Mouse (Mus musculus): ENCODE results near the gene Lrrc8c.
A peak's percentile ranks its signal among the peaks of the same experiment; 100 is the strongest.

Gene Lrrc8c

GRCm38 (mm10) chr5:105519096-105519975 is at the start of gene Lrrc8c:
Lrrc8c (plus strand) TSS chr5:105519388.
- DNase-seq (ENCODE audit: low spot score) = peak; percentile 68

- DNase-seq (ENCODE audit: low spot score) = no peak
These were observed 46.0 kb upstream of the Lrrc8c start for GRCm38 (mm10) chr5:105472983-105473705.

GRCm38 (mm10) chr5:105477527-105477926 is 41.7 kb upstream of the Lrrc8c start:
- no peak for DNase-seq (ENCODE audit: low spot score)

- DNase-seq (ENCODE audit: low spot score) = no peak
These were observed 39.5 kb upstream of the Lrrc8c start for GRCm38 (mm10) chr5:105479673-105480072.

GRCm38 (mm10) chr5:105480561-105480960 is 38.6 kb upstream of the Lrrc8c start:
- no peak for DNase-seq (ENCODE audit: low spot score)

GRCm38 (mm10) chr5:105483632-105484031 is 35.6 kb upstream of the Lrrc8c start:
- DNase-seq (ENCODE audit: low spot score) = no peak

GRCm38 (mm10) chr5:105484247-105484646 is 34.9 kb upstream of the Lrrc8c start:
- DNase-seq (ENCODE audit: low spot score) = no peak

- DNase-seq (ENCODE audit: low spot score) = no peak
These were observed 34.3 kb upstream of the Lrrc8c start for GRCm38 (mm10) chr5:105484891-105485290.

- no peak for DNase-seq (ENCODE audit: low spot score)
These were observed 29.0 kb upstream of the Lrrc8c start for GRCm38 (mm10) chr5:105490211-105490610.

GRCm38 (mm10) chr5:105491389-105491788 is 27.8 kb upstream of the Lrrc8c start:
- no peak for DNase-seq (ENCODE audit: low spot score)

- no peak for DNase-seq (ENCODE audit: low spot score)
These were observed 26.6 kb upstream of the Lrrc8c start for GRCm38 (mm10) chr5:105492367-105493246.

GRCm38 (mm10) chr5:105493377-105493776 is 25.8 kb upstream of the Lrrc8c start:
- no peak for DNase-seq (ENCODE audit: low spot score)

GRCm38 (mm10) chr5:105494246-105494917 is 24.8 kb upstream of the Lrrc8c start:
- no peak for DNase-seq (ENCODE audit: low spot score)

- DNase-seq (ENCODE audit: low spot score) = no peak
These were observed 24.0 kb upstream of the Lrrc8c start for GRCm38 (mm10) chr5:105494918-105495901.

- DNase-seq (ENCODE audit: low spot score) = no peak
These were observed 23.1 kb upstream of the Lrrc8c start for GRCm38 (mm10) chr5:105496133-105496532.

- DNase-seq (ENCODE audit: low spot score) = no peak
These were observed 22.6 kb upstream of the Lrrc8c start for GRCm38 (mm10) chr5:105496586-105496985.

GRCm38 (mm10) chr5:105498429-105499000 is 20.7 kb upstream of the Lrrc8c start:
- DNase-seq (ENCODE audit: low spot score) = no peak

- no peak for DNase-seq (ENCODE audit: low spot score)
These were observed 19.8 kb upstream of the Lrrc8c start for GRCm38 (mm10) chr5:105499396-105499795.

- no peak for DNase-seq (ENCODE audit: low spot score)
These were observed 18.8 kb upstream of the Lrrc8c start for GRCm38 (mm10) chr5:105500132-105501121.

Data from ovary, postnatal 10 days (tissue).